Mouse (Mus musculus) adrenal gland, adult 8-10 months (tissue): ENCODE measurements around the gene Zfp354a. TPM values are rescaled to one million over a fixed set of nuclear protein-coding genes. Genes with fewer than 3 reads are reported as not detected.
"Not testable (repeated sequence)": the region's sequence is repeated elsewhere in the genome, so short reads cannot be mapped to it uniquely, and the experiment has no call there.

Experiments
- DNase-seq: peaks from one replicate; pipeline ENCODE4 v3.0.0; 2022
- total RNA-seq, 4 experiments: library from RNA; stranded (reverse); gene quantifications; 2 replicates each; pipeline ENCODE4 v1.2.4; 2022

Zfp354a gene
- 10 to 100 TPM in 2 of 4 experiments, 1 to 10 TPM in 2; 5.7 to 12.4 (median 9.7) TPM for total RNA-seq

DNA sequence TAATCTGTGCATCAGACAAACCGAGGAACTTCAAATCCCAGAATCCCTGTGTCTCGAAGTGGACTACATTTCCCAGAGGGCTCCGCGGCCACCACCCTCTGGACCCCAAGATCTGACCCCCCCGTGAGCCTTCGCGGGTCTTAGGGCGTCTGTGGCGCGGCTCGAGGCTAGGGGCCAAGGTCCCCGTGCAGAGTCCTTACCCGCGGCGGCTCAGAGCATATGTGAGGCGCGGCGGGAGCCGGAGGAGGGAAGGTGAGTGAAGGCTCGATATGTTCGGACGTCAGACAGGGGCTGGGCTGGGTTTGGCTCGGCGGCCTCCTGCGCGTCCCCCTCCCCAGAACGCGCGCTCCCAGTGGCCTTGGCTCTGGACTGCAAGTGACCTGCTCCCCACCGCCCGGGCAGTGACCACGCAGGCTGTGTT, at the start of gene Zfp354a:
Gene Zfp354a, plus strand, starts transcription at position 107 of the 421 bp plus-strand sequence.
- DNase-seq, result peak; percentile 60

GRCm38 (mm10) chr11:51011821-51012220, 47.2 kb upstream of the Zfp354a start:
- peak; percentile 93 for DNase-seq

- no peak for DNase-seq
Measured at GRCm38 (mm10) chr11:51013936-51014335, 45.1 kb upstream of the Zfp354a start, which contains the start of gene Olfr54. Olfr54 (plus strand) TSS chr11:51014236.

GRCm38 (mm10) chr11:51016341-51016740, 42.7 kb upstream of the Zfp354a start:
- DNase-seq, result no peak

DNA sequence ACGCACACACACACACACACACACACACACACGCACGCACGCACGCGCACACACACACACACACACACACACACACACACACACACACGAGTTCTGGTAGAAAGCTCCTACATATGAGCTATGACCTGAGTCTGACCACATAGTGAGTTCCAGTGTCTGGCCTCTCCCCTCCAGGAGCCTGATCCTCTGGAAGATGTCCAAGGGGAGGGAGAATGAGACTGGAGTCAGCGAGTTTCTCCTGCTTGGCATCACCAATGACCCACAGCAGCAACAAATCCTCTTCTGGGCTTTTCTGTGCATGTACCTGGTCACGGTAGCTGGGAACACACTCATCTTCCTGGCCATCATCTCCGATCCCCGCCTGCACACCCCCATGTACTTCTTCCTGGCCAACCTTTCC, 32.2 kb upstream of the Zfp354a start:
- DNase-seq, result not testable (repeated sequence)

DNA sequence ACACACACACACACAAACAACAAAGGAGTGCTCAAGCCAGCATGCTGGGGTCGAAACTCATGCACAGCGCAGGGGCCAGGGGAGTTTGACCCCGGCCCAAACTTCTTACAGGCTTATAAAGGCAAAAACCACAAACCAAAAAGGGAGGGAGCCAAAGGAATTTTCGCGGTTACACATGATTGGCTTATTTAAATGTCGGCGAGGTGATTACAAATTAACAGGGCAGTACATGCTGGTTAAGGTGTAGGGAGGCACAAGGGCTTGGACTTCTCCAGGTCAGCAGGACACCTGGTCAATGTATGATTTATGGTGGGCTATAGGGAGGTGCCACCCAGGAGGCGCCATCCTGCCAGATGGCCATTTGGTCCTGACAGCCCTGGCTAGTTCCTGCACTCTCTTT, 29.7 kb upstream of the Zfp354a start:
- DNase-seq, result not testable (repeated sequence)

- DNase-seq, result no peak
Measured at GRCm38 (mm10) chr11:51030225-51030624, 28.8 kb upstream of the Zfp354a start.

- no peak for DNase-seq
Measured at GRCm38 (mm10) chr11:51032851-51033250, 26.2 kb upstream of the Zfp354a start.

DNA sequence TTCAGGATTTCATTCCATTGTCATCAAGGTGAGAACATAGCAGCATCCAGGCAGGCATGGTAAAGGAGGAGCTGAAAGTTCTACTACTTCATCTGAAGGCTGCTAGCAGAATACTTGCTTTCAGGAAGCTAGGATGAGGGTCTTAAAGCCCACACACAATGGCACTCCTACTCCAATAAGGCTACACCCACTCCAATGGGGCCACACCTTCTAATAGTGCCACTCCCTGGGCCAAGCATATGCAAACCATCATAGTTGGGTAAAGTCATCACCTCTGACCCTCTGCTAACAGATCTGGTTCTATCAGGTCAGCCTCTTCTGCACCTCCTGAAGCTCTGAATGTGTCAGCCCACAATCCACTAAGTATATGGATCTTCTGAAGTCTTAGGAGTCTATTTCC, 24.9 kb upstream of the Zfp354a start:
- not testable (repeated sequence) for DNase-seq

DNA sequence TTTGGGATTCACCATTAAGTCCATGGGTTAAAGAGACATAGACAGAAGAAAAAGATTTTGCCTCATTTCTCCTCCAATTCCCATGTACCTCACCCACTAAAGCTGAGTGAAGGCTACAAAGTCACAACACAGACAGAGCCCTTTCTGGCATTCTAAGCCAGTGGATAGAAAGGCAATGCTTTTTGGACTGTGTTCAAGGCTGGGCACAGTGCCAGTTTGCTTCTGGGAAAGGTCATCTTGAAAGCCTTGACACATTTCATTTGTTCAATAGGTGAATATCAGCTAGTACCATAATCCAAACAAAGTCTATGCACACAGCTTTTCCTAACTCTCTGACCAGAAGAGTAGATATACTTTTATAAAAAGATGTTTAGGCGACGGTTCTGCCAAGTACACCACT, 23.1 kb upstream of the Zfp354a start:
- peak; percentile 85 for DNase-seq

GRCm38 (mm10) chr11:51044776-51045175, 14.3 kb upstream of the Zfp354a start:
- DNase-seq, result not testable (repeated sequence)

- not testable (repeated sequence) for DNase-seq
Measured at GRCm38 (mm10) chr11:51047809-51048208, 11.2 kb upstream of the Zfp354a start, which contains the start of gene Olfr1375. Olfr1375 (plus strand) TSS chr11:51048109.

DNA sequence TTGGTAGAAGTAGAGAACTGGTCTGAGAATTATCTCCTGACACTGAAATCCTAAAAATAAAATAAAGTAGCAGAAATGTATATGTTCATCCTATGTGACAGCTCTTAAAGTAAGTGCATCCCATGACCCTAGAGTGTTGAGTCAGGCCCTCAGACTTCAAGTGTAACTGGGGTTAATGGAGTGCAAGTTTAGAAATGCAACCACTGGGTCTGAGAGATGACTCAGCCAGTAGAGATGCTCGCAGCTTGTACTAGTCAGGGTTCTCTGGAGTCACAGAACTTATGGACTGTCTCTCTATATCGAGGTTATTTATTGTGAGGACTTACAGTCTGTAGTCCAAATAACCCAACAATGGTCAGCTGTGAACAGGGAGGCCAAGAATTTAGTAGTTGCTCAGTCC, 7.4 kb upstream of the Zfp354a start:
- DNase-seq, result no peak

DNA sequence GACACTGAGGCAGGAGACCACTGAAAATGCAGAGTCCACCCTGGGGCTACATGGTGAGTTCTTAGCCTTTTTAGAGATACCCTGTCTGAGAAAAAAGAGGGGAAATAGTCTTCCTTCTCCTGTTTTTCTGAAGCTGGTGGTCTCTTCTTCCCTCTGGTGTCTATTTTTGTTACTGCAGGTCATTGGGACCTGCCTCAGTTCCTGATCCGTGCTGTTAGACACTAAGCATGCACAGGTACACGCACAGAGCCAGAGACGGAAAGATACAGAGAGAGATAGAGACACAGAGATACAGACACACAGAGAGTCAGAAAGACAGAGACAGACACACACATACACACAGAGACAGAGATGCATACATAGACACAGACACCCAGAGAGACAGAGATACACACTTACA, 5.8 kb upstream of the Zfp354a start:
- no peak for DNase-seq

GRCm38 (mm10) chr11:51059640-51060039, 583 bp downstream of the Zfp354a start:
- no peak for DNase-seq

DNA sequence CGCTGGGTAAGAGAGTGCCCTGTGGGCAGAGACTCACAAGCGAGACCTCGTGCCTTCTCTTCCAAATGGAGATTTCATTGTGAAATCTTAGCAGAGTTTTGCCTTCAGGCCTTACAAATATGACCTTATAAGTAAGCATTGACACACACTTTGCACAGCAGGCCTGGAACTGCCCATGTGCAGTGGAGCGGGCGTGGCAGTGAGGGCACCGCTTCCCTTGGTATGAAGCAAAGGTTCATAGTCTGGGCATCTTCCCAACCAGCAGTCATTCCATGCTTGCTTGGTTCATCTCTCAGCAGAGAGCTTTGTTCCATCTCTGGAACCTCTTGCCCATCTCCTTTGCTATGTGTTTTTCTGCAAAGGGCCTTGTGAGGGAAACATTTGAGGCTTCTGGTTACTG, 1.9 kb downstream of the Zfp354a start:
- no peak for DNase-seq

GRCm38 (mm10) chr11:51063276-51063675, 4.2 kb downstream of the Zfp354a start:
- no peak for DNase-seq

DNA sequence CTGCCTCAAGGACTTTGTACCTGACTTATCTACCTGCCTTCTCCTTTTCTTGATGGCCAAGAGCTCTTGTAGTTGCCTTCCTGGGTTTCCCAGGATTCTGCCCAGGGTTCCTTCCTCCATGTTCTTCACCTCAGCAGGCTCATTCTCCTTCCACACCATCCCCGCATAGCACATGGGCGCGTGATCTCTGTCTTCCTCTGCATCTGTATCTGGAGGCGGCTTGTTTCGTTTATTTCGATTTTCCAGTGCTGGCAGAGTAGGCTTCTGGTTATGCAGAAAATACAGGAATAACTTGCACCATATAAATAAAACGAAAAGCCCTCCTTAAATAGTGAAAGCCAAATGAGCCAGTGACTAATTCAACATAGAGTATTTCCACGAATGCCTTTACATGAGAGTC, 4.8 kb downstream of the Zfp354a start:
- DNase-seq, result no peak

DNA sequence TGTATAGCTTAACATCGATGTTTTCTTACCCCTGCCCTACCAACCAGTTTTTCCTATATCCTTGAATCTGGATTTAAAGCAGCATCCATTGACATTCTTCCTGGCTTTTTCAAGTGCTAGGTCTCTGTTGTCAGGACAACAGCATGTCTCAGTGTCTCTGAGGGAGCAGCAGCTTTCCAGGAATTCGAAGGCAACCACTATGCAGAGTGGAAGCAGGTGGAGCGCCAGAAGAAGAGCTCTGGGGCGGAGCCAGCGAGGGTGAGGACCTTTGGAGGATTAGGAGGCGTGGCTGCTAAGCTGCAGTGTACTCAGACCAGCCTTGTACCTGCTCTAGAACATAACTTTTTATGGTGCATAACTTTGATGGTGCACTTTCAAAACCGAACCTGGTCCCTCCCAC, 25.5 kb downstream of the Zfp354a start:
- no peak for DNase-seq

DNA sequence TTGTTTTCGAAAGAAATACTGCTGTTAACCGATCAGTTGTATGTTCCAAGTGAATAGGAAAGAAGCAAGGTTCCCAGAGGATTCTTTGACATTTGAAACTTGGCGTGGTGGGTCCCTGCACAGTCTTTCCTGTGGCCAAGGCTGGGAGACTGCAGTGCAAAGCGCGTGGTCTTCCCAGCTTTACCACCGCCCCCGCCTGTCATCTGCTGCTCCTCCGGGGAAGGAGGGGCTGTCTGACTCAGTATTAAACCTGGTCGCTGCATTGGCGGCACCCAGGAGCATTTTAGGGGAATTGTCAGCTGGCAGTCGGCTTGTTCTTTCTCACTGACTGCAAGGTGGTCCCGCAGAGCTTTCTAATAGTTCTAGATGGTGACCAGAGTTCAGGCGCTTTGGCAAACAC, 26.2 kb downstream of the Zfp354a start:
- no peak for DNase-seq

DNA sequence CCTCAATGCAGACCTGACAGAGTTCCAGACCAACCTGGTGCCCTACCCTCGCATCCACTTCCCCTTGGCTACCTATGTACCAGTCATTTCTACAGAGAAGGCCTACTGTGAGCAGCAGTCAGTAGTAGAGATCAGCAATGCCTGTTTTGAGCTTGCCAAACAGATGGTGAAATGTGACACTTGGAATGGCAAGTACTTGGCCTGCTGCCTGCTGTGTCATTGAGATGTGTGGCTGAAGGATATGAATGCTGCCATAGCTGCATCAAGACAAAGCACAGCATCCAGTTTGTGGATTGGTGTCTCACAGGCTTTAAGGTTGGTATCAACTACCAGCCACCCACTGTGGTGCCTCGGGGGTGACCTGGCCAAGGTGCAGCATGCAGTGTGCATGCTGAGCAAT, 48.2 kb downstream of the Zfp354a start:
- peak; percentile 10 for DNase-seq

DNA sequence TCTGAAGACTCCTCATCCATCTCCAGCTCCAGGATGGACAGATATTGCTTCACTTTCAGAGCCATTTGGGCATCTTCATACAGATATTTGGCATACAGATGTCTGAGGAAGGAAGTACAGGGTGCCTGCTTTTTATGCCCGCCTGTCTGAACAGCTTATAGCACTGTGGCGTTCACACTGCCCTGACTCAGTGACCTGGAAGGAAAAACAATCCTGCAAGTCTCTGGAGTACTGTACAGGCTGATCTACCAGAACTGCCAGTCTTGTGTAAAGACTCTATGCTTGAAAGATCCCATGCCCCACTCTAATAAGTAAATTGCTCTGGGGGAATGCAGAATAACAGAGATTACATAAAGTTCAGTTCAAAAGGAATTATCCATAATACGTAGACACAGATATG, 51.6 kb downstream of the Zfp354a start:
- DNase-seq, result no peak
